Mouse (Mus musculus): ENCODE results near the gene Dll4. TPM values are rescaled to one million over a fixed set of nuclear protein-coding genes. Genes with fewer than 3 reads are reported as not detected.

The Dll4 gene
- polyA plus RNA-seq, 1 experiment from 2014 or later, result 14.1 TPM

- Histone ChIP-seq H3K4me3 (ENCODE audit: low read length) (peak overlapping the region; percentile 65), H3K27me3 (ENCODE audit: control insufficient read depth, insufficient read depth, low read length) (peaks cover 63% of the 10 kb centered on the region), H3K9me3 (replicated peaks; ENCODE audit: control insufficient read depth, low read length) (no peaks in the 10 kb centered on the region), H3K4me2 (ENCODE audit: low read depth, low read length) (peak overlapping the region; percentile 85), H3K27ac (ENCODE audit: low read length) (peak overlapping the region; percentile 30), H3K9ac (ENCODE audit: low read length) (peak overlapping the region; percentile 54), H3K4me1 (ENCODE audit: control insufficient read depth, insufficient read depth, low read length) (peaks cover 14% of the 10 kb centered on the region), H3K36me3 (ENCODE audit: control insufficient read depth, insufficient read depth) (no peaks in the 10 kb centered on the region)
- no peak for ATAC-seq (replicated peaks; ENCODE audit: extremely low read depth, insufficient read depth, low FRiP score)
- 24% methylated on average over 11 of the region's 11 CpGs for WGBS
Measured at GRCm38 (mm10) chr2:119327942-119328526, 2.5 kb downstream of the Dll4 start.

GRCm38 (mm10) chr2:119328546-119328945, 3.0 kb downstream of the Dll4 start:
- ATAC-seq (replicated peaks; ENCODE audit: extremely low read depth, insufficient read depth, low FRiP score), result no peak
- no peaks in the 10 kb centered on the region for H3K9me3 ChIP-seq (replicated peaks; ENCODE audit: control insufficient read depth, low read length)
- H3K27me3 ChIP-seq (ENCODE audit: control insufficient read depth, insufficient read depth, low read length), result peaks cover 58% of the 10 kb centered on the region
- peaks cover 14% of the 10 kb centered on the region for H3K4me1 ChIP-seq (ENCODE audit: control insufficient read depth, insufficient read depth, low read length)
- peak overlapping the region; percentile 13; the same call in 1 of the 2 replicates for H3K27ac ChIP-seq (ENCODE audit: low read length)
- peak overlapping the region; percentile 54 for H3K9ac ChIP-seq (ENCODE audit: low read length)
- no peaks in the 10 kb centered on the region for H3K36me3 ChIP-seq (ENCODE audit: control insufficient read depth, insufficient read depth)
- 44% methylated on average over 5 of the region's 5 CpGs for WGBS
- H3K4me3 ChIP-seq (ENCODE audit: low read length), result peak overlapping the region; percentile 65
- H3K4me2 ChIP-seq (ENCODE audit: low read depth, low read length), result peak overlapping the region; percentile 85

- no peaks in the 10 kb centered on the region for H3K36me3 ChIP-seq (ENCODE audit: control insufficient read depth, insufficient read depth)
- H3K9ac ChIP-seq (ENCODE audit: low read length), result no peak overlapping the region
- peak overlapping the region; percentile 85 for H3K4me2 ChIP-seq (ENCODE audit: low read depth, low read length)
- H3K4me3 ChIP-seq (ENCODE audit: low read length), result peak overlapping the region; percentile 65
- H3K4me1 ChIP-seq (ENCODE audit: control insufficient read depth, insufficient read depth, low read length), result peaks cover 11% of the 10 kb centered on the region
- H3K9me3 ChIP-seq (replicated peaks; ENCODE audit: control insufficient read depth, low read length), result no peaks in the 10 kb centered on the region
- no peak overlapping the region for H3K27ac ChIP-seq (ENCODE audit: low read length)
- peaks cover 51% of the 10 kb centered on the region for H3K27me3 ChIP-seq (ENCODE audit: control insufficient read depth, insufficient read depth, low read length)
- 50% methylated on average over 3 of the region's 3 CpGs for WGBS
- ATAC-seq (replicated peaks; ENCODE audit: extremely low read depth, insufficient read depth, low FRiP score), result no peak
Measured at GRCm38 (mm10) chr2:119329123-119329817, 3.7 kb downstream of the Dll4 start.

- WGBS, result 86% methylated on average over 8 of the region's 8 CpGs
- no peak for ATAC-seq (replicated peaks; ENCODE audit: extremely low read depth, insufficient read depth, low FRiP score)
- H3K27me3 ChIP-seq (ENCODE audit: control insufficient read depth, insufficient read depth, low read length), result peaks cover 42% of the 10 kb centered on the region
- H3K9ac ChIP-seq (ENCODE audit: low read length), result no peak overlapping the region
- peak overlapping the region; percentile 43 for H3K4me2 ChIP-seq (ENCODE audit: low read depth, low read length)
- peak overlapping the region; percentile 24; the same call in 1 of the 2 replicates for H3K4me3 ChIP-seq (ENCODE audit: low read length)
- H3K9me3 ChIP-seq (replicated peaks; ENCODE audit: control insufficient read depth, low read length), result no peaks in the 10 kb centered on the region
- no peaks in the 10 kb centered on the region for H3K36me3 ChIP-seq (ENCODE audit: control insufficient read depth, insufficient read depth)
- no peak overlapping the region for H3K27ac ChIP-seq (ENCODE audit: low read length)
- H3K4me1 ChIP-seq (ENCODE audit: control insufficient read depth, insufficient read depth, low read length), result no peaks in the 10 kb centered on the region; the same call in 1 of the 2 replicates
Measured at GRCm38 (mm10) chr2:119330795-119331194, 5.2 kb downstream of the Dll4 start.

- Histone ChIP-seq H3K36me3 (ENCODE audit: control insufficient read depth, insufficient read depth) (no peaks in the 10 kb centered on the region), H3K4me3 (ENCODE audit: low read length) (peak overlapping the region; percentile 24), H3K27me3 (ENCODE audit: control insufficient read depth, insufficient read depth, low read length) (peaks cover 34% of the 10 kb centered on the region), H3K27ac (ENCODE audit: low read length) (no peak overlapping the region), H3K4me1 (ENCODE audit: control insufficient read depth, insufficient read depth, low read length) (peaks cover 4% of the 10 kb centered on the region), H3K4me2 (ENCODE audit: low read depth, low read length) (peak overlapping the region; percentile 43), H3K9me3 (replicated peaks; ENCODE audit: control insufficient read depth, low read length) (no peaks in the 10 kb centered on the region), H3K9ac (ENCODE audit: low read length) (0 out of 2 replicates have a peak overlapping the region, but pooled peaks have one; percentile 22)
- ATAC-seq (replicated peaks; ENCODE audit: extremely low read depth, insufficient read depth, low FRiP score), result no peak
- WGBS, result 66% methylated on average over 24 of the region's 24 CpGs
Measured at GRCm38 (mm10) chr2:119332177-119332661, 6.6 kb downstream of the Dll4 start.

- H3K27ac ChIP-seq (ENCODE audit: low read length), result 0 out of 2 replicates have a peak overlapping the region, but pooled peaks have one; percentile 43
- no peak overlapping the region for H3K9ac ChIP-seq (ENCODE audit: low read length)
- peaks cover 17% of the 10 kb centered on the region for H3K27me3 ChIP-seq (ENCODE audit: control insufficient read depth, insufficient read depth, low read length)
- peak overlapping the region; percentile 33 for H3K4me3 ChIP-seq (ENCODE audit: low read length)
- no peaks in the 10 kb centered on the region for H3K36me3 ChIP-seq (ENCODE audit: control insufficient read depth, insufficient read depth)
- 55% methylated on average over 1 of the region's 1 CpGs for WGBS
- H3K4me2 ChIP-seq (ENCODE audit: low read depth, low read length), result peak overlapping the region; percentile 39
- ATAC-seq (replicated peaks; ENCODE audit: extremely low read depth, insufficient read depth, low FRiP score), result no peak
- H3K9me3 ChIP-seq (replicated peaks; ENCODE audit: control insufficient read depth, low read length), result no peaks in the 10 kb centered on the region
- peaks cover 12% of the 10 kb centered on the region for H3K4me1 ChIP-seq (ENCODE audit: control insufficient read depth, insufficient read depth, low read length)
Measured at GRCm38 (mm10) chr2:119334135-119334534, 8.6 kb downstream of the Dll4 start.

GRCm38 (mm10) chr2:119334964-119335525, 9.5 kb downstream of the Dll4 start:
- H3K4me2 ChIP-seq (ENCODE audit: low read depth, low read length), result peak overlapping the region; percentile 39
- peaks cover 12% of the 10 kb centered on the region for H3K4me1 ChIP-seq (ENCODE audit: control insufficient read depth, insufficient read depth, low read length)
- no peak for ATAC-seq (replicated peaks; ENCODE audit: extremely low read depth, insufficient read depth, low FRiP score)
- peak overlapping the region; percentile 8; the same call in 1 of the 2 replicates for H3K4me3 ChIP-seq (ENCODE audit: low read length)
- H3K36me3 ChIP-seq (ENCODE audit: control insufficient read depth, insufficient read depth), result no peaks in the 10 kb centered on the region
- H3K27ac ChIP-seq (ENCODE audit: low read length), result peak overlapping the region; percentile 28; the same call in 1 of the 2 replicates
- H3K9me3 ChIP-seq (replicated peaks; ENCODE audit: control insufficient read depth, low read length), result no peaks in the 10 kb centered on the region
- peaks cover 14% of the 10 kb centered on the region for H3K27me3 ChIP-seq (ENCODE audit: control insufficient read depth, insufficient read depth, low read length)
- WGBS, result 77% methylated on average over 7 of the region's 7 CpGs
- H3K9ac ChIP-seq (ENCODE audit: low read length), result peak overlapping the region; percentile 28; the same call in 1 of the 2 replicates

DNA sequence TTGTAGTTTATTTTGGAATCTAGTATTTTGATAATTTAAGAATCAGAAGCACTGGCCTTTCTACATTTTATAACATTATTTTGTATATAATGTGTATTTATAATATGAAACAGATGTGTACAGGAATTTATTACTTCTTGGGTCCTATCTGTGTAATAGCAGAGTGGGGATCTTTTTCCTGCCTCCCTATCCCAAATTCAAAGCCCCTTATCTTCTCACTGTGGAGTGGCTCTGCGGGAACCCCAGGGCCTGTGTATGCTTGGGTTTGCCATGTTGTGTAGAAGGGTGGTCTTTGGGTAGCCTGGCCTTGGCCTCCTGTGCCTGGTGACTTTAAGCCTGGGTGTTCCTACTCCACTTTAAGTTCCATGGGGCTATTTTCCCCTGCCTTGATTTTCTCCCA, 10.0 kb downstream of the Dll4 start:
- WGBS, result 63% methylated on average over 1 of the region's 1 CpGs
- H3K4me2 ChIP-seq (ENCODE audit: low read depth, low read length), result peak overlapping the region; percentile 14; the same call in 1 of the 2 replicates

More for the DNA sequence above, 10.0 kb downstream of the Dll4 start:
- H3K4me1 ChIP-seq (ENCODE audit: control insufficient read depth, insufficient read depth, low read length), result peaks cover 12% of the 10 kb centered on the region
- no peaks in the 10 kb centered on the region for H3K36me3 ChIP-seq (ENCODE audit: control insufficient read depth, insufficient read depth)
- H3K9ac ChIP-seq (ENCODE audit: low read length), result no peak overlapping the region; the same call in 1 of the 2 replicates
- H3K9me3 ChIP-seq (replicated peaks; ENCODE audit: control insufficient read depth, low read length), result no peaks in the 10 kb centered on the region
- peaks cover 14% of the 10 kb centered on the region for H3K27me3 ChIP-seq (ENCODE audit: control insufficient read depth, insufficient read depth, low read length)
- no peak overlapping the region for H3K4me3 ChIP-seq (ENCODE audit: low read length)
- H3K27ac ChIP-seq (ENCODE audit: low read length), result no peak overlapping the region; the same call in 1 of the 2 replicates
- ATAC-seq (replicated peaks; ENCODE audit: extremely low read depth, insufficient read depth, low FRiP score), result no peak

Data from heart, embryonic 16.5 days (tissue).